Mouse (Mus musculus) activated CD4-positive, CD25-positive, alpha-beta regulatory T cell (primary cell): Measurements from ENCODE around the gene Tef. TPM values are rescaled to one million over a fixed set of nuclear protein-coding genes. Genes with fewer than 3 reads are reported as not detected.

Source experiments
- polyA plus RNA-seq, 2 experiments: library from polyadenylated mRNA; unstranded; fragments of 100-300 nt; shearing (Covaris generic); gene quantifications; one replicate each; pipeline ENCODE4 v1.2.1; 2017

Gene Tef
- polyA plus RNA-seq = 10 to 100 TPM; 19.1 to 22.6 TPM

DNA sequence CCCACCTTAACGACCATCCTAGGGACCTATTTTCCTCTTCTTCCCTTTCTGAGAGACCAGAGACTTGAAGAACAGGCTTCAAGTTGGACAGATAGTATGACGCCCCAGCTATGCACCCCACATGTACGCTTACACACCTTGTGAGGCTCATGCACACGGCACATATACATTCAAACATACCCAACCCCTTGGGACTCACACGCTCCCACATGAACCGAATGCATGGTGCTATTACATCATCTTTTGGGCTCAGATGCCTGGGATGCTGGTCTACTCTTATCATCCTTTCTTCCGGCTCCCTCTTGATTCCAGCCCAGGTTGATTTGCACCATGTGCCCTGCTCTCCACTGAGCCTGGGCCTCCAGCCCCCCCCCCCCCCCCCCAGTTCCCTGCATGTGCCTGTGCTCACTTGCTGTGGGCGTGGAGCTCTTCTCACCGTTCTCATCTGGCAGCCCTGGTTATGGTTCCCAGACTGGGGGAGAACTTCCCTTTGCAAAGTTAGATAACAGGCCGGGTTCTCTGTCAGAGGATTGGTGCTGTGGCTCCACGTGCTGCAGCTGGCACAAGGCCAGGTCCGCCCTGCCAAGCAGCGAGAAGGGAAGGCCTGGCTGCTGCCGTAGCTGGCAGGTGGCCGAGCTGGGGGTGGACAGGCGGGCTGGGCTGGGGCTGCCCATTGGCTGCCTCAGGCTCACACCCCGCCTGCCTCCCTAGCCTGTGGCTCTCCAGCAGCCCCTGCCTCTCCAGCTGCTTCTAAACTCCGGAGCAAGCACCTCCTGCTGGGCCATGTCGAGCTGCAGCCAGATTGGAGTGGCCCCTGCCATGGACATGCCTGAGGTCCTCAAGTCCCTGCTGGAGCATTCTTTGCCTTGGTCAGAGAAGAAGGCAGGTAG is at the start of gene Tef:
TSS of gene Tef (plus strand) at position 421 of the 890 bp plus-strand sequence.

GRCm38 (mm10) chr15:81858517-81859329 is 56.5 kb downstream of the Tef start, which contains the start of gene Tob2:
Gene Tob2, minus strand, starts transcription at chr15:81858796.

GRCm38 (mm10) chr15:81871604-81872261 is 69.5 kb downstream of the Tef start, which contains the start of gene Phf5a:
Gene Phf5a, minus strand, starts transcription at chr15:81871911.

DNA sequence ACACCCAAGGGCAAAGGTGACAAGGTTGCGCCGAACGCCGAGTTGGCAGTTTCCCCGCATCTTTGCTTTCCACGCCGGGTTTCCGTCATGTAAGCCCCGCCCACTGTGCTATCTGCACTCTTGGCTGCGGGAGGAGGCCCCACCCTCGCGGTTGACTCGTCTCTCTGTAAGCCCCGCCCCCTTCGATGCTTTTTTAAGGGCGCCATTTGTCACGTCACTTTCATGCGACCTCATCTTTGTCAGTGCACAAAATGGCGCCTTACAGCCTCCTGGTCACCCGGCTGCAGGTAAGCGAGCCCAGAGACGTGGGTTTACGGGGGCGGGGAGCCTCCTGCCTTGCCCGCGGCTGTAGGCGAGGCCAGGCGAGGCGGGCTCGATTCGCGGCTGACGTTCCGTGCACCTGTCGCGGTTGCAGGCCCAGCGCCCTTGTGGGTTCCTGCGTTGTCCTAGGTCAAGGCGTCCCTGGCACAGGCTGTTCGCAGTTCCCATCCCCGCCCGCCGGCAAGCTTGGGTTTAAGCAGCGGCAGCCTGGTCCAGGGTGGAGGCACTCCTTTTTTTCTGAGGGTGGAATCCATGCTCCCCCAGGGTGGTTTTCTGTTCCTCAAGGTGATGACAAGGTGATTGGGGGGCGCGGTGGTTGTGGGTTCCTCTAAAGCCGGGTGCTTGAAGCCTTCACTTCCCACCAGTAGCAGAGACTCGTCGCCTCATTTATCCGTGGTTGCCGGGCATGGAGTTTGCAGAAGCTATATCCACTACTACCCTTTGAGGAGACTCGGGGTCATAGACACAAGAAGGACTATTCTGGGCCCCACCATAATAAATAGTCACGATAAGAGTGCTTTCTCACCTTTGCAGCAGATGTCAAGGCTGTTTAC is 70.3 kb downstream of the Tef start, which contains the start of gene Aco2:
TSS of gene Aco2 (plus strand) at position 48 of the 875 bp plus-strand sequence.

Other genes with a start within 250 kb of the Tef start
- 10 to 100 TPM; 26.0 to 46.0 TPM for gene Ep300, start 217.1 kb upstream of the Tef start, polyA plus RNA-seq
- 10 to 100 TPM; 16.6 to 21.7 TPM for gene L3mbtl2, start 138.5 kb upstream of the Tef start, polyA plus RNA-seq
- gene Chadl, start 105.1 kb upstream of the Tef start, polyA plus RNA-seq = 1 to 10 TPM in 1 of 2 experiments, under 1 TPM in 1; 0.86 to 4.7 TPM
- gene Zc3h7b, start 57.4 kb upstream of the Tef start, polyA plus RNA-seq = 1 to 10 TPM; 4.9 to 8.6 TPM
- gene Rangap1, start 56.9 kb upstream of the Tef start, polyA plus RNA-seq = 10 to 100 TPM; 55.5 to 73.6 TPM
- gene Tob2, start 56.4 kb downstream of the Tef start, polyA plus RNA-seq = 10 to 100 TPM; 33.5 to 63.3 TPM
- 100 to 1,000 TPM; 102 to 126 TPM for gene Phf5a, start 69.5 kb downstream of the Tef start, polyA plus RNA-seq
- gene Aco2, start 69.9 kb downstream of the Tef start, polyA plus RNA-seq = 100 to 1,000 TPM in 1 of 2 experiments, 10 to 100 TPM in 1; 95.9 to 114 TPM
- 10 to 100 TPM; 43.2 to 56.7 TPM for gene Polr3h, start 123.8 kb downstream of the Tef start, polyA plus RNA-seq
- gene Csdc2, start 134.3 kb downstream of the Tef start, polyA plus RNA-seq = under 1 TPM in 1 of 2 experiments, not detected in 1; 0.36 TPM
- 10 to 100 TPM in 1 of 2 experiments, 1 to 10 TPM in 1; 6.9 to 20.5 TPM for gene Pmm1, start 158.5 kb downstream of the Tef start, polyA plus RNA-seq
- gene 1700029P11Rik, start 178.1 kb downstream of the Tef start, polyA plus RNA-seq = not detected
- gene Xrcc6, start 185.4 kb downstream of the Tef start, polyA plus RNA-seq = 10 to 100 TPM; 60.7 to 84.2 TPM
- gene Desi1, start 231.4 kb downstream of the Tef start, polyA plus RNA-seq = 10 to 100 TPM; 31.3 to 45.5 TPM
- 100 to 1,000 TPM; 149 to 178 TPM for gene Snu13, start 245.2 kb downstream of the Tef start, polyA plus RNA-seq